Mouse (Mus musculus) embryonic fibroblast, embryonic 13.5 days (primary cell): ENCODE measurements at regions not wholly inside any gene's neighbourhood (a gene's known extent, or its start where the extent isn't known, plus 50 kb on each side); places are given as distances from the start of the nearest gene placed in this dataset.

ENCODE experiments used
- H3K27ac ChIP-seq: 2 replicates; pipeline ENCODE4 v1.5.1; 2012; ENCODE audit warnings: low read length, control low read depth, inconsistent platforms; ENCODE audit not compliant: insufficient read depth
- H3K4me1 ChIP-seq: 2 replicates; pipeline ENCODE4 v1.6.1; 2011; ENCODE audit warnings: low read length; ENCODE audit not compliant: control insufficient read depth, insufficient read depth
- H3K4me3 ChIP-seq: 2 replicates; pipeline ENCODE4 v1.5.1; 2011; ENCODE audit warnings: mild to moderate bottlenecking, control low read depth, low read length; ENCODE audit not compliant: insufficient read depth
- CTCF ChIP-seq: IDR thresholded peaks from 2 replicates; pipeline ENCODE4 v1.5.1; 2011; ENCODE audit warnings: mild to moderate bottlenecking, control low read depth, low read length, moderate library complexity, borderline replicate concordance; ENCODE audit not compliant: insufficient read depth
- POLR2A ChIP-seq: IDR thresholded peaks from 2 replicates; pipeline ENCODE4 v1.6.1; 2011; ENCODE audit warnings: low read depth, mild to moderate bottlenecking, control low read depth, low read length, moderate library complexity

DNA sequence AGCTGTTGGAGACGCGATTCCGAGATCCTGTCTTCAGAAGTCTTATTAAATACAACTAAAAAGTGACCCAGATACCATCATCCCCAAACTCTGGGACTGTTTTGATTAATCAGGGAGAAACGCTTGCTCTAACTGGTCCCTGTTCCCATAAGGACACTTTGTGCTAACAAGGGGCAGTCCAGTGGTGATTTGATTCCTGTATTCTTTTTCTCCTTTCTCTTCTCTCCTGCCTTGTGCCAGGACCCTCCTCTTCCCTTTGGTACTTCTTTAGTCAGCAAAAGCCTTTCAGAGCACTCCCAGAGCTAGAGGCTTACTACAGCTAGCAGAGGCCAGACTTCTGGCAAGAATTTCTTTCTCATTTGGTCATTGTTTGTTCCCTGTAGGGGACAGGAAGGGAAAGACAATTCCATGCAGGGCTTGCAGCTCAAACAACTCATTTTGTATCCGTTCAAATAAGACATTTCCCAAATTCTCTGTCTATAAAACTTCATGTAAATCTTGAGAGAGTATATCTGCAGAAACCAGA lies 337.3 kb upstream of the Prickle1 start:
- Histone ChIP-seq H3K27ac (no peak overlapping the region), H3K4me1 (no peaks in the 10 kb centered on the region), H3K4me3 (no peak overlapping the region)
- TF ChIP-seq POLR2A = no peak
- TF ChIP-seq CTCF = no peak

DNA sequence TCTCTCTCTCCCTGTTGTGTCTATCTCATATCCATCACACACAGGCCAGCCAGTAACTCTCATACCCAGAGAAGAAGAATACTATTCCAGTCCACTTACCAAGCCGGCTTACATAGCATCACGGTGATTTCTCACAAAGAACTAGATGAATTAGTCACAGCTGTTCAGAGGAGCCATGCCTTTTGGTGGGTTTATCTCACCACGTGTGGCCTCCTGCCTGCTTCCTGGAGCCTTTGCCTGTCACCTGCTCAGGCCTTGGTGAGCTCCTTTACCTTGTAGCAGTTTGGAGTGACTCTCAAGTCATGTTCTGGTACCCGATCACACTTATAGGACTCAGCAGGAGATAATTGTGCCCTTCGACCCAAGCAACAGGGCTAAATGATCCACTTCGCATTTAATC lies 331.2 kb upstream of the Prickle1 start:
- TF ChIP-seq POLR2A = no peak
- no peak for TF ChIP-seq CTCF
- H3K27ac ChIP-seq = no peak overlapping the region
- H3K4me3 ChIP-seq = no peak overlapping the region
- peaks cover 2% of the 10 kb centered on the region for H3K4me1 ChIP-seq

DNA sequence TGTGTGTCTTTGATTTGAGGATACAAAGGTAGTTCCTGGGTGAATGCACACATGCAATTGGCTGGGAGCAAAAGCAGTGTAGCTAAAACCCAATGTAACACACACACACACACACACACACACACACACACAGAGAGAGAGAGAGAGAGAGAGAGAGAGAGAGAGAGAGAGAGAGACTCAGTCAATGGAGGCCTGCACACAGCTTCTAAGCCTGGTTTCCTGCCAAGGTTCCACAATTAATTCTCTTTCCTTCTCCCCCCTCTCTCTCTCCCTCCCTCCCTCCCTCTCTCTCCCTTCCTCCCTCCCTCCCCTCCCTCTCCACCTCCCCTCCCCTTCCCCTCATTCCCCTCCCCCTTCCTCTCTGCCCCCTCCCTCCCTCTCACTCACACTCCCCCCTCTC lies 330.6 kb upstream of the Prickle1 start:
- TF ChIP-seq POLR2A (no peak), CTCF (no peak)
- peaks cover 4% of the 10 kb centered on the region for H3K4me1 ChIP-seq
- H3K4me3 ChIP-seq = no peak overlapping the region
- no peak overlapping the region for H3K27ac ChIP-seq

DNA sequence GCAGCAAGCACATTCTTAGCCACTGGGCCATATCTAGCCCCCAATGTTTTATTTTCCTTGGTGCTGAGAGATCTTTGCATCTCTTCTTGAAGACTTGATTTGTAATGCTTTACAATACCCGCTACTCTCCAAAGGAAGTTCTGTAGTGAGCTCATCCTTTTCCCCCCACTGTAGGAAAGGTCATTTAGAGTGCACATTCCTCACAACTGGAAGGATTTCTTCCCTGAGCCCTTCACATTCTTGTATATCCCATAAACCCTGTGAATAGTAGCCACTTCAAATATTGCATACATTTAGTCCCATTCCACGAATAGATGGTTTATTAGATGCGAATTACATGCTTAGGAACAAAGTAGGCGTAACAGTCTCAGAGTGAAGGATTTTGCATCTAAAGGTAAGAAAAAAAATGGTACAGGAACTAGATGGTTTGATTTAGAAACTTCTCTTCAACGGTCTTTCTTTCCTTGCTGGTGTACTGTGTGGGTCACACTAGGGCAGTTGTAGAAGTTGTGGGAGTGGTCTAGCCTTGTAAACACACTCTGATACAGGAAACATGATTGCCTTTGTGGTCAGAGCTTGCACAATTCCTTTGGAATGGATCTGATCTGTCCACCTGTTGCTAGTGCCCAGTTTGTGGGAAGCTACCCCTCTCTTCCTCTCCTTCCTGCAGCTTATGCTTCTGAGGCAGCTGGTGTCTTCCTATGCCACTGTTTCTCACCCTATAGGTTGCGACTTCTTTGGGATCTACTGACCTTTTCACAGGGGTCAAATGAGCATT lies 326.0 kb upstream of the Prickle1 start:
- no peak for TF ChIP-seq POLR2A
- no peak for TF ChIP-seq CTCF

DNA sequence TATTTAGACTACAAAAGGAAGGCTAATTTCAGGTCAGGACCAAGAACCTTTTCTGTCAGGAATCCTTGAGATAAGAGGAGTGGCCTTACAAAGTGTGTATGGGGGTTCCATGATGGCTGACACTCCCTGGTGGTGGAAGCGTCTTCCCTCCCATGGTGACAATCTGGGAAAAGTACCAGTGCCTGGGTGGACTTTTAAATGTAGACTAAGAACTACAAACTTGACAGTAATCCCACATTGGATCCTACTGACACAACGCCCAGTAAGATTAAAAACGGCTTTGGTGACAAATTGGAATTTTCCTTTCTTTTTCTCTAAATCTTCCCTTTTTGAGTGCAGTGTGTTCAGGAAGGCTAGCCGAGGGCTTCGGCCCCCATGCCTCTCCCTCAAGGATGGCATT lies 325.3 kb upstream of the Prickle1 start:
- no peak overlapping the region for H3K27ac ChIP-seq
- TF ChIP-seq POLR2A (no peak), CTCF (no peak)
- peaks cover 4% of the 10 kb centered on the region for H3K4me1 ChIP-seq
- H3K4me3 ChIP-seq = no peak overlapping the region

More for the DNA sequence above, 326.0 kb upstream of the Prickle1 start:
- Histone ChIP-seq H3K27ac (no peak overlapping the region), H3K4me3 (no peak overlapping the region), H3K4me1 (peaks cover 4% of the 10 kb centered on the region)

DNA sequence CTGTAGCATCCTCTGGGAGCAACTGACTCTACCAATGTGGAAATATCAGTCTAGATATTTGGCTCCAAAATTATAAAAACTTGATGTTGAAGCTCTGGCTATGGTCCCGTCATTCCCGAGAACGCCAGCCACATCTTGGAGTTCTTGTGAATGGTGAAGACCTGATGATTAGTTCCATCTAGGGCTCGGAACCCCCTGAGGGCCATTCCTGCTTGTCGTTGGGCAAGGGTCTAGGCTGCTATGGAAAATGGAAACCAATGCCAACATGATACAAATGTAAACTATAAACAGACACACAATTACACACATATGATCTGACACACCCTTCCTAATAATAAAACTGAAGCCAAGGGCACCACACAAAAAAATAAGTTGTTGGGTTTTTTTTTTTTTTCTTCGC lies 323.9 kb upstream of the Prickle1 start:
- no peak for TF ChIP-seq POLR2A
- no peak for TF ChIP-seq CTCF
- Histone ChIP-seq H3K27ac (no peak overlapping the region), H3K4me1 (peaks cover 4% of the 10 kb centered on the region), H3K4me3 (no peak overlapping the region)

DNA sequence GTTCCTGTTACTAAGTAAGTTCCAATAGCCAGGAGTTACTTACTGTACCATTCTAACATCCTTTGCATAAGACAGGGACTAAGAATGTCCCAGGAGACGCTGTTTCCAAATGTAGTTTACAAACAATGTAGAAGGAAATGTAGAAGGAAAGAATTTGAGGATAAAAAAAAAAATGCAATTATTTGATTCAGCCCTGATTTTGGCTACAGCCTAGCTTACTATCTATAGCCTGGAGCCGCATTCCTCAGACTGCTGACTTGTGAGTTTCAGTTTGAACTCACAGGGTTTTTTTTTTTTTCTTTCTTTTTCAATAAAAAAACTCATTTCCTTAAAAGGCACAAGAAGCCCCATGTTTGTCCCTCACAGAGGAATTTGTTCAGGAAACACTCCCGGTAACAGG lies 321.2 kb upstream of the Prickle1 start:
- Histone ChIP-seq H3K4me1 (peaks cover 2% of the 10 kb centered on the region), H3K27ac (peak overlapping the region; percentile 78), H3K4me3 (peak overlapping the region; percentile 7; the same call in 1 of the 2 replicates)
- TF ChIP-seq POLR2A (no peak), CTCF (no peak)

DNA sequence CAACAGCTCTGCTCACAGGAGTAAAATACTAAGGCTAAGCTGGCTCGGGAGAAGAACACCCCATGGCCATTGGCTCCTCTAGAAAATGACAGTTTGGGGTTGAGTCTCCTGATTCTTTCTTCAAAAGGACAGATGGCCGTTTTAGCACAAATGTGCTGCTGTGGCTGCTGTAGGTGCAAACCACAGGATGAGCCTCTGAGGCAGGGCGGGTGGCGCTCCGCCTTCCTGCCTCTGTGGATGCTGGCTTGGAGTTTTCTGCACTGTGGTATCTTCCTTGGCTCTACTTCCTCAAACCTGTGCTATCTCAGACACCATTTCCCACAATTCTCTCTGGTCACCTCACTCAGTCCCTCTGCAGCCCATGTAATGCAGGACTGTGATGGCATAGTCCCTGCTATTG lies 317.8 kb upstream of the Prickle1 start:
- H3K4me1 ChIP-seq = no peaks in the 10 kb centered on the region; the same call in 1 of the 2 replicates
- H3K4me3 ChIP-seq = no peak overlapping the region
- H3K27ac ChIP-seq = no peak overlapping the region
- TF ChIP-seq POLR2A (no peak), CTCF (no peak)

DNA sequence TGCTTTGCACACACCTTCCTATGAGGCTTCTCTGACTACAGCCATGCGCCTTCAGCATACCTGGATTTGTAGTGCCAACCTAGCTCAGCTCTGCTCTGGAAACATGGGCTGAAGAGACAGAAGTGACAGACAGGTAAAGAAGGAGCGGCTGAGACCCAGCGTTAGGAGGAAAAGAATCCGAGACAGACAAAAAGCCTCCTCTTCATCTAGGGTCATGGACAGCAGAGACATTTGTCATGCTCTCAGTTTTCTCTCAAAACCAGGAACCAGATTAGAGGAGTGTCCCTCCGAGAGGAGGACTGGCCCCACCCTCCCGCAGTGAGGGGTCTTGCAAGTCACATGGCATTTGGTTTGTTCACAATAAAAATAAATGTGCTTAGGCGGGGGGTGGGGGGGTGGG lies 317.4 kb upstream of the Prickle1 start:
- no peak overlapping the region for H3K27ac ChIP-seq
- H3K4me1 ChIP-seq = no peaks in the 10 kb centered on the region; the same call in 1 of the 2 replicates
- H3K4me3 ChIP-seq = no peak overlapping the region
- TF ChIP-seq POLR2A (no peak), CTCF (no peak)

DNA sequence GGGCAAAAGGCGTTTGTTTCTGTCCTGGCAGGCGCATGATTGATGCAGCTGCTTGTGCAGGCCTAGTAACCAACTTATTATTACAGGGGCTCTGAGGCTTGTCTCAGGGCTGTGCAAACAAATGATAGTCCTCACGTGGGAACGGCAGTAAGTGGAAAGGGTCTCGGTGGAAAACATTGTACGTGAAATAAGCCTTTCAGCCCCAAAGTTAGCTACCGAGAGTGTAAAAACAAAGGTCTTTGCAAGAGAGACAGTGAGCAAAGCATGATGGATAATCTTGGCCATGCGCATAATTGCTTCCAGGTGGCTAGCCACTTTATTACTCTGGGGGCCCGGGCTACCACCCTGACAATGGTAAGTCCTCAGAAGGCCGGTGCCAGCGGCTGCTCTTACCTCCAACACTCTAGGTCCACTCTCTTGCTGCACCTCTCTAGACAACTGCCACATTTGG lies 315.3 kb upstream of the Prickle1 start:
- no peaks in the 10 kb centered on the region; the same call in 1 of the 2 replicates for H3K4me1 ChIP-seq
- no peak overlapping the region for H3K4me3 ChIP-seq
- H3K27ac ChIP-seq = no peak overlapping the region
- TF ChIP-seq POLR2A = no peak
- no peak for TF ChIP-seq CTCF
